Mouse (Mus musculus) liver, embryonic 14.5 days (tissue): ENCODE measurements at regions not wholly inside any gene's neighbourhood (a gene's known extent, or its start where the extent isn't known, plus 50 kb on each side); places are given as distances from the start of the nearest gene placed in this dataset.

Experiments
- CTCF ChIP-seq: IDR thresholded peaks from 2 replicates; pipeline ENCODE4 v1.5.1; 2016; ENCODE audit warnings: antibody characterized with exemption, low read depth, control low read depth
- EP300 ChIP-seq: IDR thresholded peaks from 2 replicates; pipeline ENCODE4 v1.6.1; 2016; ENCODE audit warnings: antibody characterized with exemption, low read depth

GRCm38 (mm10) chr5:50779138-50779537 is 720.3 kb upstream of the Adgra3 start:
- TF ChIP-seq CTCF = peak; percentile 29; the same call in 1 of the 2 replicates
- no peak for TF ChIP-seq EP300
